Mouse (Mus musculus) erythroblast, embryonic 14.5 days (primary cell): ENCODE data around the gene Cfb.
"Not testable (repeated sequence)": the region's sequence is repeated elsewhere in the genome, so short reads cannot be mapped to it uniquely, and the experiment has no call there.

Experiments used
- GATA1 ChIP-seq: IDR thresholded peaks from 2 replicates; pipeline ENCODE4 v1.6.1; 2012; ENCODE audit warnings: low read length, inconsistent platforms, mixed read lengths
- TAL1 ChIP-seq: IDR thresholded peaks from 3 replicates; pipeline ENCODE4 v1.6.1; 2012; ENCODE audit warnings: low read length, inconsistent platforms, mixed read lengths

- TF ChIP-seq TAL1, GATA1: not testable (repeated sequence)
Measured at GRCm38 (mm10) chr17:34810811-34811210, 51.5 kb downstream of the Cfb start.
